Mouse (Mus musculus) stomach, postnatal 0 days (tissue): ENCODE measurements around the gene Aldh3b2. TPM values are rescaled to one million over a fixed set of nuclear protein-coding genes. Genes with fewer than 3 reads are reported as not detected.
"Not testable (repeated sequence)": the region's sequence is repeated elsewhere in the genome, so short reads cannot be mapped to it uniquely, and the experiment has no call there.

Experiments used
- ATAC-seq: fragments of 200-750 bp; cut with Nextera tagmentation; 2 replicates; pipeline ENCODE4 v1.8.0; 2017; ENCODE audit not compliant: low FRiP score, low TSS enrichment
- DNase-seq: peaks from one replicate; pipeline ENCODE4 v3.0.0-alpha.2; 2016; ENCODE audit warnings: low spot score
- H3K27ac ChIP-seq: fragments of 300-500 bp; sonication (generic); replicated peaks from 2 replicates; pipeline ENCODE4 v1.5.1; 2014; ENCODE audit warnings: mild to moderate bottlenecking, control low read depth
- H3K27me3 ChIP-seq: fragments of 300-500 bp; sonication (generic); 2 replicates; pipeline ENCODE4 v1.6.1; 2014; ENCODE audit warnings: low read length; ENCODE audit not compliant: control insufficient read depth, insufficient read depth
- H3K36me3 ChIP-seq: fragments of 300-500 bp; sonication (generic); 2 replicates; pipeline ENCODE4 v1.6.1; 2014; ENCODE audit warnings: low read length, mixed read lengths; ENCODE audit not compliant: control insufficient read depth, insufficient read depth
- H3K4me1 ChIP-seq: fragments of 300-500 bp; sonication (generic); replicated peaks from 2 replicates; pipeline ENCODE4 v1.6.1; 2014; ENCODE audit warnings: antibody characterized with exemption; ENCODE audit not compliant: control insufficient read depth, insufficient read depth
- H3K4me2 ChIP-seq: fragments of 300-500 bp; sonication (generic); replicated peaks from 2 replicates; pipeline ENCODE4 v1.6.1; 2014; ENCODE audit warnings: low read depth, mild to moderate bottlenecking, control low read depth, moderate library complexity
- H3K4me3 ChIP-seq: fragments of 300-500 bp; sonication (generic); 2 replicates; pipeline ENCODE4 v1.5.1; 2014; ENCODE audit warnings: low read depth, low read length, control low read depth
- H3K9ac ChIP-seq: fragments of 300-500 bp; sonication (generic); 2 replicates; pipeline ENCODE4 v1.6.1; 2014; ENCODE audit warnings: mild to moderate bottlenecking, low read length, control low read depth, mixed read lengths
- H3K9me3 ChIP-seq: fragments of 300-500 bp; sonication (generic); 2 replicates; pipeline ENCODE4 v1.6.1; 2016; ENCODE audit warnings: low read length; ENCODE audit not compliant: control insufficient read depth
- CTCF ChIP-seq: IDR thresholded peaks from 2 replicates; pipeline ENCODE4 v1.5.1; 2016; ENCODE audit warnings: antibody characterized with exemption, low read depth, mild to moderate bottlenecking, moderate library complexity
- EP300 ChIP-seq: optimal IDR thresholded peaks from 2 replicates; pipeline ENCODE3; 2016; ENCODE audit warnings: antibody characterized with exemption
- WGBS: fragments of 180-500 bp; shearing (Covaris S2); extraction: QIAGEN DNeasy Blood & Tissue Kit; methylation state at CpG from one replicate; pipeline ENCODE4 v1.1.7; 2014; 5-methylcytosine and 5-hydroxymethylcytosine counted together
- polyA plus RNA-seq: library from polyadenylated mRNA; unstranded; fragments of >200 nt; fragmentation: Nextera tagmentation; extraction: Ambion mirVana; gene quantifications from 2 replicates; pipeline ENCODE4 v1.2.1, GENCODE M21; 2015

Gene Aldh3b2
- polyA plus RNA-seq, 1 experiment from 2014 or later = 75.8 TPM

- H3K27me3 ChIP-seq = no peaks in the 10 kb centered on the region
- H3K4me2 ChIP-seq = no peak overlapping the region
- DNase-seq (no peak), ATAC-seq (no peak)
- no peaks in the 10 kb centered on the region for H3K9me3 ChIP-seq
- H3K27ac ChIP-seq = no peak overlapping the region
- H3K4me1 ChIP-seq = no peaks in the 10 kb centered on the region
- no peak overlapping the region for H3K4me3 ChIP-seq
- H3K9ac ChIP-seq = no peak overlapping the region
- TF ChIP-seq CTCF = no peak
- no peaks in the 10 kb centered on the region for H3K36me3 ChIP-seq
Observed at GRCm38 (mm10) chr19:3959030-3959429, 13.1 kb upstream of the Aldh3b2 start.

DNA sequence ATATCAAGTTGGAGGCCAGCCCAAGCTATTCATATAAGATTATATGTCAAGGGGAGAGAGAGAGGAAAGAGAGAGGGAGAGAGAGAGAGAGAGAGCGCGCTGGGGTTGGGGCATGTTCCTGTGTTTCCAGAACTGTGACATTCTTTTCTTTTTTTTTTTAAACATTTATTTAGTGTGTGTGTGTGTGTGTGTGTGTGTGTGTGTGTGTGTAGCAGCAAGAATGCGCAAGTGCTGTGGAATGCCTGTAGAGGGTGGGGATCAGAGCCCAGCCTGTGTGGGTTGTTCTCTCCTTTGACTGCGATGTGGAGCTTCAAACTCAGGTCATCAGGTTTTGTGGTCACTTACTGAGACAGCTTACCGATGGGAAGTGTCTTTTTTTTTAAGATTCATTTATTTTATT lies 11.9 kb upstream of the Aldh3b2 start:
- H3K27ac ChIP-seq = no peak overlapping the region
- no peak for ATAC-seq
- DNase-seq = no peak

GRCm38 (mm10) chr19:3961805-3962204 lies 10.3 kb upstream of the Aldh3b2 start:
- not testable (repeated sequence) for H3K27me3 ChIP-seq, H3K36me3 ChIP-seq, H3K27ac ChIP-seq, H3K4me2 ChIP-seq, H3K9ac ChIP-seq, H3K4me3 ChIP-seq, ATAC-seq, H3K4me1 ChIP-seq, H3K9me3 ChIP-seq, DNase-seq
- WGBS = 66% methylated on average over 6 of the region's 6 CpGs

More for the DNA sequence above, 11.9 kb upstream of the Aldh3b2 start:
- Histone ChIP-seq H3K36me3 (no peaks in the 10 kb centered on the region), H3K4me1 (no peaks in the 10 kb centered on the region), H3K4me2 (no peak overlapping the region), H3K9ac (no peak overlapping the region), H3K27me3 (no peaks in the 10 kb centered on the region), H3K4me3 (no peak overlapping the region), H3K9me3 (no peaks in the 10 kb centered on the region)
- TF ChIP-seq CTCF (no peak), EP300 (no peak)
- WGBS = 67% methylated on average over 5 of the region's 5 CpGs

DNA sequence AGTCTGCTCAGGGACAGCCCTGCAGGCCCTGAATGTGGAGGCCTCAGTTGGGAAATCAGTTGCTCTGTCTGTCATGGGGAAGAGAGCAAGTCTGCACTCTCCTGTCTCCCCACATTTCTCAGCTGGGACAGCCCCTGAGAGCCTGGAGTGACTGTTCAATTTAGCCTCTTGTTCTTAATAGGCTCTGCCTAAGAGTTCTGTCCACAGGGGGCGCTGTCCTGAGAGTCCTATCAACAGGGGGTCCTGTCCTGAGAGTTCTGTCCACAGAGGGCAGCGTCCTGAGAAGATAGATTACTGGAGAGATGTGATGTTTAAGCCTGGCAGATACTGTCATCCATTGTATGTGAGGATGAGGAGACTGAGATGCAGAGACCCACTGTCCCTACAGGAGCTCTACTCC lies 9.7 kb upstream of the Aldh3b2 start:
- no peaks in the 10 kb centered on the region for H3K4me1 ChIP-seq
- DNase-seq (peak; percentile 32), ATAC-seq (no peak)
- TF ChIP-seq EP300 = no peak
- TF ChIP-seq CTCF = peak; percentile 57
- H3K36me3 ChIP-seq = no peaks in the 10 kb centered on the region
- no peak overlapping the region for H3K27ac ChIP-seq
- no peak overlapping the region for H3K4me2 ChIP-seq
- H3K4me3 ChIP-seq = no peak overlapping the region
- H3K9ac ChIP-seq = no peak overlapping the region
- H3K9me3 ChIP-seq = no peaks in the 10 kb centered on the region
- no peaks in the 10 kb centered on the region for H3K27me3 ChIP-seq
- WGBS = 28% methylated on average over 2 of the region's 2 CpGs

- H3K4me1 ChIP-seq = no peaks in the 10 kb centered on the region
- no peak for ATAC-seq
- H3K27me3 ChIP-seq = no peaks in the 10 kb centered on the region
- 67% methylated on average over 4 of the region's 4 CpGs for WGBS
- no peaks in the 10 kb centered on the region for H3K9me3 ChIP-seq
- no peak overlapping the region for H3K4me3 ChIP-seq
- DNase-seq = no peak
- no peak overlapping the region for H3K4me2 ChIP-seq
- TF ChIP-seq CTCF (peak; percentile 56), EP300 (no peak)
- no peak overlapping the region for H3K9ac ChIP-seq
- no peak overlapping the region for H3K27ac ChIP-seq
- no peaks in the 10 kb centered on the region for H3K36me3 ChIP-seq
Observed at GRCm38 (mm10) chr19:3964030-3964429, 8.1 kb upstream of the Aldh3b2 start.

DNA sequence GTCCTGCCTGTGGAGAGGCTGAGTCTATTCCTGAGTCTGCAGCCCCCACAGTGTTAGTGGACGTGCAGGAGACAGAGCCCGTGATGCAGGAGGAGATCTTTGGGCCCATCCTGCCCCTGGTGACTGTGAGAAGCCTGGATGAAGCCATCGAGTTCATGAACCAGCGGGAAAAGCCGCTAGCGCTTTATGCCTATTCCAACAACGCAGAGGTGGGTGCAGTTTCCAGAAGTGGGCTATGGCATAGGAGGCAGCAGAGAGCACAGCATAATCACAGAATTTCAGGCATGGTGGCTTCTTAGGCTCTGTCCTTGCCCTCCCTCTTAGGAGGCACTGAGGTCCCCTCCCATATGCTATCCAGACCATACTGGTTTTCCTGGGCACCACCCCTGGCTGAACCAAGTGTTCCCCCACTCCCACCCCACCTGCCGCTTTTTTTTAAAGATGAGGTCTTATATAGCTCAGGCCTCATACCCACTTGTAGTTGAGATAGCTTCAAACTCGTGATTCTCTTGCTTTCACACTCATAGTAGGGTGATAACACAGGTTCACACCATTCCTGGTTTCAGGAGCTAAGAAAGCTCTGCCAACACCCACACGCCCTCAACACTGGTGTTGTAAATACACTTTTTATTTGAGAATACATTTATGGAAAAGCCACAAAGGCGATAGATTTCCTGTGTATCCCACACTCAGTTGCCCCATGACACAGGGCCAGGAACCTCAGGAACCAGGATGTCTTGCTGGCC lies 5.6 kb upstream of the Aldh3b2 start:
- no peak for ATAC-seq
- 70% methylated on average over 11 of the region's 11 CpGs for WGBS
- no peak for DNase-seq
- Histone ChIP-seq H3K9me3 (no peaks in the 10 kb centered on the region), H3K4me1 (no peaks in the 10 kb centered on the region; the same call in 1 of the 2 replicates), H3K27ac (no peak overlapping the region), H3K4me2 (no peak overlapping the region), H3K9ac (no peak overlapping the region), H3K27me3 (no peaks in the 10 kb centered on the region), H3K36me3 (no peaks in the 10 kb centered on the region), H3K4me3 (no peak overlapping the region)
- TF ChIP-seq CTCF (peak; percentile 45), EP300 (no peak)
